Mouse (Mus musculus): ENCODE data around the gene Rab42. TPM values are rescaled to one million over a fixed set of nuclear protein-coding genes. Genes with fewer than 3 reads are reported as not detected.
A peak's percentile ranks its signal among the peaks of the same experiment; 100 is the strongest.

Rab42 gene
- polyA plus RNA-seq, 1 experiment from 2014 or later, result 2.4 TPM

DNA sequence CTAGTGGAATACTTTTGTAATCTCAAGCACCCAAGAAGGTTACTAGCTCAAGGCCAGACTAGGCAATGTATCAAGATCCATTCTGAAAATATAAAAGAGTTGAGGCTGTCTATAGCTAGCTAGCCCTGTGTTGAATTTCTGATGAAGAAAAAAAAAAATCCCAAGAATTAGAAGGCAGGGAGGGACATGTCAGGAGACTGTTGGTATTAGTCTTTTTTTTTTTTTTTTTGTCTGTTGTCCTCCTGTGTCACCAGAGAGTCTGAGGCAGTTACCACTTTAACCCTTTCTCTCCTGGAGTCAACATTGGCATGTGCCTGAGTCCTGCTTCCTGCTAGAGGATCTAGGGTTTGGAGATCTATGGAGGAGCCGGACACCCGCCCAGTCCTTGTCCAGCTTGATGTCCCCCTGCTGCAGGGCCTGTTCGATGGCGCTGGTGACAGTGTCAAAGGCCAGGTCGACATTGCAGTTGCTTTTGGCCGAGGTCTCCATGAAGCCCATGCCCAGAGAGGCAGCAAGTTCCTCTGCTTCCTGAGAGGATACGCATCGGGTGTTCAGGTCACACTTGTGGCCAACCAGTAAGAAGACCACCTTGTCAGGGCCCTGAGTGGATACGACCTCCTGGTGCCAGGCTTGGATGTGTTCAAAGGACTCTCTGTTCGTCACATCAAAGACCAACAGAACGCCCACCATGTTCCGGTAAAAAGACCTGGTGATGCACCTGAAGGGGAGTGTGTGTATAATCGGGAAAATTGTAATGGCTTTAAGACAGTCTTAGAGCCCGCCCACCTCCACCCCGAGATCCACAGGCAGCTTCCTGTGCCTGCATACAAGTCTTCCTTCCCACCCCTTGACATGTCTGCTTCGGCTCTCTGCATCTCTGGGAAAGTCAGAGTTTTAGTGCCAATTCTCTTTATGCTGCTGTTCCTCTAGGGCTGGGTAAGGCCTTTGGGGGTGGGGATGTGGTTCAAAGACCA lies 933 bp downstream of the Rab42 start:
- no peaks in the 10 kb centered on the region for H3K4me1 ChIP-seq (replicated peaks; ENCODE audit: insufficient read depth, low read length)
- H3K4me2 ChIP-seq (ENCODE audit: low read length), result peak overlapping the region; percentile 61
- H3K27ac ChIP-seq, result 0 out of 2 replicates have a peak overlapping the region, but pooled peaks have one; percentile 21
- WGBS, result 57% methylated on average over 16 of the region's 16 CpGs
- no peak for TF ChIP-seq CTCF (IDR thresholded peaks at IDR 0.05; ENCODE audit: low read depth)
- H3K27me3 ChIP-seq (ENCODE audit: insufficient read depth, low read length), result no peaks in the 10 kb centered on the region
- H3K9me3 ChIP-seq (replicated peaks; ENCODE audit: low read length), result no peaks in the 10 kb centered on the region
- H3K4me3 ChIP-seq (replicated peaks; ENCODE audit: low read depth, low read length), result peak overlapping the region; percentile 36
- peak overlapping the region; percentile 57 for H3K9ac ChIP-seq (ENCODE audit: low read depth, low read length)
- ATAC-seq (replicated peaks; ENCODE audit: low FRiP score, low read depth) (no peak), DNase-seq (ENCODE audit: low spot score) (peak; percentile 28)
- H3K36me3 ChIP-seq (ENCODE audit: insufficient read depth, low read length), result no peaks in the 10 kb centered on the region

DNA sequence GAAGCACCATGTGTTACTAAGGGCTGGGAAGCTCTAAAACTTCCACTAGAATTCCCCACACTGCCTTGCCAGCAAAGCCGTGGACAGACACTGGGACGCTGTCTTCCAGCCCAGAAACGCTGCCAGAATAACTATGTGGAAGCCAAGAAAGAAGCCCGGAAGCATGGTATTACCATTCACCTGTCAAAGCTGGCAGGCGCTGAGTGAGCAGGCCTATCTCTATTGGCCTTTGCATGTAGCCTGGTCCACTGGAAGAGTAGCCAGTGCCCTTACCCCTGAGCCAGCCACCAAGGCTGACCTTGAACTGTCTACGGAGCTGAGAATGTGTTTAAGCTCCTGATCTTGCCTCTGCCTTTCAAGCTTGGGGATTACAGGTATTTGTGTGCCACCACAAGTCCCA lies 1.7 kb downstream of the Rab42 start:
- Histone ChIP-seq H3K4me1 (replicated peaks; ENCODE audit: insufficient read depth, low read length) (no peaks in the 10 kb centered on the region), H3K4me3 (replicated peaks; ENCODE audit: low read depth, low read length) (no peak overlapping the region), H3K36me3 (ENCODE audit: insufficient read depth, low read length) (no peaks in the 10 kb centered on the region), H3K27ac (no peak overlapping the region), H3K4me2 (ENCODE audit: low read length) (no peak overlapping the region), H3K9me3 (replicated peaks; ENCODE audit: low read length) (no peaks in the 10 kb centered on the region), H3K27me3 (ENCODE audit: insufficient read depth, low read length) (no peaks in the 10 kb centered on the region), H3K9ac (ENCODE audit: low read depth, low read length) (no peak overlapping the region)
- TF ChIP-seq CTCF (IDR thresholded peaks at IDR 0.05; ENCODE audit: low read depth), result no peak
- ATAC-seq (replicated peaks; ENCODE audit: low FRiP score, low read depth) (no peak), DNase-seq (ENCODE audit: low spot score) (no peak)
- WGBS, result 84% methylated on average over 6 of the region's 6 CpGs

DNA sequence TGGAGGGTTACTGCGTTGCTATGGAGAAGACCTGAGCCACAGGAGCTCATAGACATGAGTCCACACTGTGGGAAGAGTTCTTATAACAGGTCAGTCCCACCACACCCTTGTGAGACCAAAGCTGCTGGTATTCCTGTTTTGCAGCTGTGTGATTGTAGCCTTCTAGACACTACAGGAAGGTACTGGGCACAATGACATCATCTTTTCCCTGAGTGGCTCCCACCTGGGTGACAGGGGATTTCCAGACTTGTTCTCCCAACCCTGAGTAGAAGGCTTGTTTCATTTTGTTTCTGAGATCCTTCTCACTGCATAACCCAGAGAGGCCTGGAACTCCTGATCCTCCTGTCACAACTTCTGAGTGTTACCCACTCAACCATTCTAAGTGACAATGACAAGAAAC lies 3.3 kb downstream of the Rab42 start:
- ATAC-seq (replicated peaks; ENCODE audit: low FRiP score, low read depth) (no peak), DNase-seq (ENCODE audit: low spot score) (no peak)
- Histone ChIP-seq H3K4me2 (ENCODE audit: low read length) (no peak overlapping the region), H3K36me3 (ENCODE audit: insufficient read depth, low read length) (no peaks in the 10 kb centered on the region), H3K9me3 (replicated peaks; ENCODE audit: low read length) (no peaks in the 10 kb centered on the region), H3K4me3 (replicated peaks; ENCODE audit: low read depth, low read length) (no peak overlapping the region), H3K27me3 (ENCODE audit: insufficient read depth, low read length) (no peaks in the 10 kb centered on the region), H3K4me1 (replicated peaks; ENCODE audit: insufficient read depth, low read length) (no peaks in the 10 kb centered on the region), H3K27ac (no peak overlapping the region), H3K9ac (ENCODE audit: low read depth, low read length) (no peak overlapping the region)
- 84% methylated on average over 1 of the region's 1 CpGs for WGBS
- TF ChIP-seq CTCF (IDR thresholded peaks at IDR 0.05; ENCODE audit: low read depth), result no peak

DNA sequence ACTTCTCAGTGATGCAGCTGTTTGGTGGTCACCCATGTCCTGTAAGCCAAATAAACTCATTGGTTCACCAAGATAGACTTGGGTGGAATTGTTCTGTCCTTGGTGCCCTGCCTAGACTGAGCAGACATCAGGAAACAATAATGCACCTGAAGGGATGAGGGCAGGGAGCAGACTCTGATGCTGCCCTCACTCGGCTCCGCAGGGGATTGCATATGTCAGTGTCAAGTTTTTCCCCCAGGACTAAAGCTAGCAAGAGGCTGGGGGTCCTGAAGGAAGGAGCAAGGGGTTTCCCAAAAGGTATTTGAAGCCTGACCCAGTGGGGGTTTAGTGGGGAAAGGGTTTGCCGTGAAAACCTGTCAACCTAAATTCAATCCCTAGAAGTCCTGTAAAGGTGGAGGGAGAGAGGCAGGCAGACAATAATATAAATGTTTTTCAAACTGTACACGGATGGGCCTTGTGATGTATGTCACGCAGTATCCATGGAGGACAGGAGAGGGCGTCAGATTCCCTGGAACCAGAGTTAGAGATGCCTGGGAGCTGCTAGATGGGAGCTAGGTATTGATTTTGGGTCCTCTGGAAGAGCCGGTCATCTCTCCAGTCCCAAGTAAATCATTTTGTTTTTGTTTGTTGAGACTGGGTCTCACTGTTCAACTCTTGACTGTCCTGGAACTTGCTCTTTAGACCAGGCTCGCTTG lies 7.3 kb downstream of the Rab42 start:
- Histone ChIP-seq H3K9ac (ENCODE audit: low read depth, low read length) (no peak overlapping the region), H3K9me3 (replicated peaks; ENCODE audit: low read length) (no peaks in the 10 kb centered on the region), H3K27me3 (ENCODE audit: insufficient read depth, low read length) (no peaks in the 10 kb centered on the region), H3K27ac (no peak overlapping the region), H3K4me3 (replicated peaks; ENCODE audit: low read depth, low read length) (no peak overlapping the region), H3K4me2 (ENCODE audit: low read length) (no peak overlapping the region), H3K4me1 (replicated peaks; ENCODE audit: insufficient read depth, low read length) (no peaks in the 10 kb centered on the region), H3K36me3 (ENCODE audit: insufficient read depth, low read length) (0 out of 2 replicates have a peak, but pooled peaks cover 3% of the 10 kb centered on the region)
- ATAC-seq (replicated peaks; ENCODE audit: low FRiP score, low read depth) (no peak), DNase-seq (ENCODE audit: low spot score) (no peak)
- WGBS, result 50% methylated on average over 8 of the region's 8 CpGs
- TF ChIP-seq CTCF (IDR thresholded peaks at IDR 0.05; ENCODE audit: low read depth), result 0 out of 2 replicates have a peak, but pooled peaks have one; percentile 21

DNA sequence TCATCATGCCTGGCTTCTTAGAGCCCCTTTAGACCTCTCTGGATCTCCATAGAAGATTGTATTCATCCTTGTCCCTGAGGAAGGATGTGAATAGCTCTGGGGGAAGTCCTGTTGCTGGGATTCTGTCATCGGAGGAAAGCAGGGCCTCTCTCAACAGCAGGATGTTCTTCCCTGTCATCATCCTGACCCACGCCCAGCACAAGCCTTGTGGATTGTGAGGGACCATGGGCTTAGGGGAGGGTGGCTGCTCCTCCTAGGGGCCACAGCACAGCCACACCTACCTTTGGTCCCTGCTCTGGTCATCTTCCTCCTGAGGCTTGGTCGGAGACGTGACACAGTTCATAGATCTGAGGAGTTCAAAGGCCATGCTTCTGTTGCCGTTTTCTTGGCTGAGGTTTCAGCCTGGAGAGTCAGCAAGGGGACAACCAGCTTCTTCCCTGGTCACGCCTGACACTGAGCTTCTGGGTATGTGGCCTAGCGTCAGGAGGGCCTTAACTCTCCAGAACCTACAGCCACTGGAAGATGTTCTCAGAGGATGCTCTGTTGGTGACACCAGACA lies 9.4 kb downstream of the Rab42 start:
- 54% methylated on average over 7 of the region's 7 CpGs for WGBS
- no peaks in the 10 kb centered on the region for H3K9me3 ChIP-seq (replicated peaks; ENCODE audit: low read length)
- 0 out of 2 replicates have a peak overlapping the region, but pooled peaks have one; percentile 8 for H3K27ac ChIP-seq
- no peaks in the 10 kb centered on the region for H3K4me1 ChIP-seq (replicated peaks; ENCODE audit: insufficient read depth, low read length)
- TF ChIP-seq CTCF (IDR thresholded peaks at IDR 0.05; ENCODE audit: low read depth), result no peak
- ATAC-seq (replicated peaks; ENCODE audit: low FRiP score, low read depth) (no peak), DNase-seq (ENCODE audit: low spot score) (no peak)
- H3K36me3 ChIP-seq (ENCODE audit: insufficient read depth, low read length), result peaks cover 10% of the 10 kb centered on the region; the same call in 1 of the 2 replicates
- H3K27me3 ChIP-seq (ENCODE audit: insufficient read depth, low read length), result no peaks in the 10 kb centered on the region
- no peak overlapping the region for H3K4me2 ChIP-seq (ENCODE audit: low read length)
- H3K4me3 ChIP-seq (replicated peaks; ENCODE audit: low read depth, low read length), result no peak overlapping the region
- 0 out of 2 replicates have a peak overlapping the region, but pooled peaks have one; percentile 31 for H3K9ac ChIP-seq (ENCODE audit: low read depth, low read length)

DNA sequence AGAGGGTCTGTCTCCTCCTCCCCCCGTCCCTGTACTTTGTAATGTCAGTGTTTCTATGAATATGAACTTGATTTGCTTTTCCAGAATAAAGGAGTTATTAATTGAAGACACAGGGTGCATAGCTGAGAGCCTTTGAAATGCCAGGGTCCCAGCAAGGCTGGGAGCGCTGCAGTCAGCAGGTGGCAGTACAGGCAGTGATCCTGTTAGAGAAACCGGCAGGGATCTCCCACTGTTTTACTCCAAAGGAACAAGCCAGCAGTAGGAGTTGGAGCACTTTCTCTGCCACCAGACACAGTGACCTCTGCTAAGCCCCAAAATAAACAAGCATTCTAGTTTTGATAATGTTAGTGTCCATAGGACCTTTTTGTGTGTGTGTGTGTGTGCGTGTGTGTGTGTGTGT lies 10.2 kb downstream of the Rab42 start:
- no peak overlapping the region for H3K4me2 ChIP-seq (ENCODE audit: low read length)
- ATAC-seq (replicated peaks; ENCODE audit: low FRiP score, low read depth) (no peak), DNase-seq (ENCODE audit: low spot score) (peak; percentile 77)
- H3K9me3 ChIP-seq (replicated peaks; ENCODE audit: low read length), result no peaks in the 10 kb centered on the region
- peaks cover 10% of the 10 kb centered on the region; the same call in 1 of the 2 replicates for H3K36me3 ChIP-seq (ENCODE audit: insufficient read depth, low read length)
- H3K9ac ChIP-seq (ENCODE audit: low read depth, low read length), result no peak overlapping the region
- 55% methylated on average over 4 of the region's 4 CpGs for WGBS
- no peak overlapping the region for H3K4me3 ChIP-seq (replicated peaks; ENCODE audit: low read depth, low read length)
- no peak overlapping the region for H3K27ac ChIP-seq
- H3K27me3 ChIP-seq (ENCODE audit: insufficient read depth, low read length), result no peaks in the 10 kb centered on the region
- peak; percentile 78 for TF ChIP-seq CTCF (IDR thresholded peaks at IDR 0.05; ENCODE audit: low read depth)
- H3K4me1 ChIP-seq (replicated peaks; ENCODE audit: insufficient read depth, low read length), result no peaks in the 10 kb centered on the region

Data from kidney, postnatal 0 days (tissue).